Mouse (Mus musculus): ENCODE measurements around the gene Apoc3.

- TF ChIP-seq ZNF384 (IDR thresholded peaks at IDR 0.05; ENCODE audit: low read depth, low read length) (no peak), CHD2 (IDR thresholded peaks at IDR 0.05; ENCODE audit: low read depth, low read length) (no peak)
These were observed 50.2 kb downstream of the Apoc3 start for GRCm38 (mm10) chr9:46185191-46185590.
